Mouse (Mus musculus): ENCODE results near the gene Fndc10. TPM values are rescaled to one million over a fixed set of nuclear protein-coding genes. Genes with fewer than 3 reads are reported as not detected.
"Not testable (repeated sequence)": the region's sequence is repeated elsewhere in the genome, so short reads cannot be mapped to it uniquely, and the experiment has no call there.

Fndc10 gene
- 18.9 and 25.0 TPM in 2 replicates for polyA plus RNA-seq (2015; fragmentation: Nextera tagmentation; extraction: Ambion mirVana)

GRCm38 (mm10) chr4:155694111-155694481 lies at the start of gene Fndc10:
Gene Fndc10, plus strand, starts transcription at chr4:155694342.
- H3K27ac ChIP-seq (replicated peaks) = peak within 1 kb of the TSS; percentile 97
- H3K4me2 ChIP-seq = peak within 1 kb of the TSS; percentile 85
- no peaks in the 10 kb centered on the region for H3K27me3 ChIP-seq (replicated peaks)
- WGBS = under 1% methylated on average over 36 of the region's 47 CpGs
- no peaks in the 10 kb centered on the region for H3K9me3 ChIP-seq (replicated peaks)
- peak within 1 kb of the TSS; percentile 87 for H3K9ac ChIP-seq (replicated peaks)
- ATAC-seq (ENCODE audit: low FRiP score) = peak; percentile 91
- peak within 1 kb of the TSS; percentile 61 for H3K4me3 ChIP-seq (replicated peaks)
- H3K4me1 ChIP-seq = peaks cover 28% of the 10 kb centered on the region
- H3K36me3 ChIP-seq = no peaks in the 10 kb centered on the region

GRCm38 (mm10) chr4:155645308-155645707 lies 48.8 kb upstream of the Fndc10 start, which contains the start of gene Gm10563:
Gene Gm10563, minus strand, starts transcription at chr4:155645408.
- peaks cover 82% of the 10 kb centered on the region for H3K36me3 ChIP-seq
- WGBS = 96% methylated on average over 2 of the region's 2 CpGs
- not testable (repeated sequence) for ATAC-seq (ENCODE audit: low FRiP score); H3K4me3 ChIP-seq (replicated peaks); H3K9ac ChIP-seq (replicated peaks); H3K4me2 ChIP-seq; H3K27ac ChIP-seq (replicated peaks); H3K27me3 ChIP-seq (replicated peaks); H3K9me3 ChIP-seq (replicated peaks); H3K4me1 ChIP-seq

GRCm38 (mm10) chr4:155645721-155646120 lies 48.4 kb upstream of the Fndc10 start:
- Histone ChIP-seq H3K9ac (replicated peaks) (no peak overlapping the region), H3K9me3 (replicated peaks) (no peaks in the 10 kb centered on the region), H3K4me3 (replicated peaks) (no peak overlapping the region), H3K27ac (replicated peaks) (no peak overlapping the region), H3K36me3 (peaks cover 82% of the 10 kb centered on the region), H3K4me1 (no peaks in the 10 kb centered on the region), H3K4me2 (no peak overlapping the region), H3K27me3 (replicated peaks) (peaks cover 9% of the 10 kb centered on the region)
- 98% methylated on average over 5 of the region's 5 CpGs for WGBS
- no peak for ATAC-seq (ENCODE audit: low FRiP score)

- ATAC-seq (ENCODE audit: low FRiP score) = no peak
- Histone ChIP-seq H3K9ac (replicated peaks) (no peak overlapping the region), H3K4me2 (no peak overlapping the region), H3K4me1 (peaks cover 20% of the 10 kb centered on the region), H3K27me3 (replicated peaks) (peaks cover 44% of the 10 kb centered on the region), H3K9me3 (replicated peaks) (no peaks in the 10 kb centered on the region), H3K4me3 (replicated peaks) (no peak overlapping the region), H3K36me3 (peaks cover 58% of the 10 kb centered on the region), H3K27ac (replicated peaks) (no peak overlapping the region)
- WGBS = 90% methylated on average over 11 of the region's 11 CpGs
Observed at GRCm38 (mm10) chr4:155649355-155649754, 44.8 kb upstream of the Fndc10 start.

- Histone ChIP-seq H3K4me1 (peaks cover 31% of the 10 kb centered on the region), H3K27ac (replicated peaks) (no peak overlapping the region), H3K4me3 (replicated peaks) (no peak overlapping the region), H3K27me3 (replicated peaks) (peaks cover 68% of the 10 kb centered on the region), H3K9me3 (replicated peaks) (no peaks in the 10 kb centered on the region), H3K36me3 (peaks cover 66% of the 10 kb centered on the region), H3K4me2 (no peak overlapping the region), H3K9ac (replicated peaks) (no peak overlapping the region)
- no peak for ATAC-seq (ENCODE audit: low FRiP score)
- 65% methylated on average over 15 of the region's 15 CpGs for whole genome bisulfite sequencing
Observed at GRCm38 (mm10) chr4:155651553-155652269, 42.4 kb upstream of the Fndc10 start.

GRCm38 (mm10) chr4:155652283-155653085 lies 41.7 kb upstream of the Fndc10 start:
- WGBS = 23% methylated on average over 36 of the region's 36 CpGs
- no peak overlapping the region for H3K27ac ChIP-seq (replicated peaks)
- H3K4me2 ChIP-seq = peak overlapping the region; percentile 59
- H3K4me3 ChIP-seq (replicated peaks) = peak overlapping the region; percentile 33
- peak overlapping the region; percentile 29 for H3K9ac ChIP-seq (replicated peaks)
- no peaks in the 10 kb centered on the region for H3K9me3 ChIP-seq (replicated peaks)
- ATAC-seq (ENCODE audit: low FRiP score) = no peak
- H3K36me3 ChIP-seq = peaks cover 69% of the 10 kb centered on the region
- peaks cover 31% of the 10 kb centered on the region for H3K4me1 ChIP-seq
- H3K27me3 ChIP-seq (replicated peaks) = peaks cover 73% of the 10 kb centered on the region

GRCm38 (mm10) chr4:155653086-155653450 lies 41.1 kb upstream of the Fndc10 start, which contains the start of gene Mmp23:
Gene Mmp23, minus strand, starts transcription at chr4:155653384.
- H3K9ac ChIP-seq (replicated peaks) = peak within 1 kb of the TSS; percentile 29
- H3K4me3 ChIP-seq (replicated peaks) = peak within 1 kb of the TSS; percentile 33
- peaks cover 31% of the 10 kb centered on the region for H3K4me1 ChIP-seq
- WGBS = under 1% methylated on average over 33 of the region's 33 CpGs
- H3K27me3 ChIP-seq (replicated peaks) = peaks cover 73% of the 10 kb centered on the region
- H3K36me3 ChIP-seq = peaks cover 65% of the 10 kb centered on the region
- H3K27ac ChIP-seq (replicated peaks) = no peak within 1 kb of the TSS
- no peaks in the 10 kb centered on the region for H3K9me3 ChIP-seq (replicated peaks)
- ATAC-seq (ENCODE audit: low FRiP score) = peak; percentile 37; the same call in 1 of the 2 replicates
- H3K4me2 ChIP-seq = peak within 1 kb of the TSS; percentile 59

- H3K36me3 ChIP-seq = peaks cover 65% of the 10 kb centered on the region
- peaks cover 73% of the 10 kb centered on the region for H3K27me3 ChIP-seq (replicated peaks)
- H3K4me1 ChIP-seq = peaks cover 31% of the 10 kb centered on the region
- H3K9ac ChIP-seq (replicated peaks) = peak overlapping the region; percentile 29
- no peak; the same call in 1 of the 2 replicates for ATAC-seq (ENCODE audit: low FRiP score)
- H3K9me3 ChIP-seq (replicated peaks) = no peaks in the 10 kb centered on the region
- WGBS = 3% methylated on average over 31 of the region's 31 CpGs
- H3K4me3 ChIP-seq (replicated peaks) = peak overlapping the region; percentile 33
- H3K27ac ChIP-seq (replicated peaks) = no peak overlapping the region
- peak overlapping the region; percentile 59 for H3K4me2 ChIP-seq
Observed at GRCm38 (mm10) chr4:155653451-155654182, 40.5 kb upstream of the Fndc10 start.

- Histone ChIP-seq H3K4me1 (peaks cover 31% of the 10 kb centered on the region), H3K4me2 (peak overlapping the region; percentile 59), H3K4me3 (replicated peaks) (peak overlapping the region; percentile 33), H3K36me3 (peaks cover 65% of the 10 kb centered on the region), H3K9me3 (replicated peaks) (no peaks in the 10 kb centered on the region), H3K9ac (replicated peaks) (no peak overlapping the region), H3K27me3 (replicated peaks) (peaks cover 73% of the 10 kb centered on the region), H3K27ac (replicated peaks) (no peak overlapping the region)
- no peak for ATAC-seq (ENCODE audit: low FRiP score)
- WGBS = 7% methylated on average over 6 of the region's 6 CpGs
Observed at GRCm38 (mm10) chr4:155654183-155654455, 40.0 kb upstream of the Fndc10 start.

- no peak overlapping the region; the same call in 1 of the 2 replicates for H3K9ac ChIP-seq (replicated peaks)
- 4% methylated on average over 51 of the region's 52 CpGs for WGBS
- peaks cover 73% of the 10 kb centered on the region for H3K27me3 ChIP-seq (replicated peaks)
Observed at GRCm38 (mm10) chr4:155654456-155655298, 39.5 kb upstream of the Fndc10 start.

More at GRCm38 (mm10) chr4:155654456-155655298, 39.5 kb upstream of the Fndc10 start:
- Histone ChIP-seq H3K27ac (replicated peaks) (no peak overlapping the region), H3K36me3 (peaks cover 65% of the 10 kb centered on the region), H3K4me1 (peaks cover 31% of the 10 kb centered on the region), H3K4me3 (replicated peaks) (peak overlapping the region; percentile 33), H3K4me2 (peak overlapping the region; percentile 59), H3K9me3 (replicated peaks) (no peaks in the 10 kb centered on the region)
- no peak for ATAC-seq (ENCODE audit: low FRiP score)

Measured in neural tube, embryonic 15.5 days (tissue).